Mouse (Mus musculus): Measurements from ENCODE around the gene Fam222b.

Gene Fam222b

DNA sequence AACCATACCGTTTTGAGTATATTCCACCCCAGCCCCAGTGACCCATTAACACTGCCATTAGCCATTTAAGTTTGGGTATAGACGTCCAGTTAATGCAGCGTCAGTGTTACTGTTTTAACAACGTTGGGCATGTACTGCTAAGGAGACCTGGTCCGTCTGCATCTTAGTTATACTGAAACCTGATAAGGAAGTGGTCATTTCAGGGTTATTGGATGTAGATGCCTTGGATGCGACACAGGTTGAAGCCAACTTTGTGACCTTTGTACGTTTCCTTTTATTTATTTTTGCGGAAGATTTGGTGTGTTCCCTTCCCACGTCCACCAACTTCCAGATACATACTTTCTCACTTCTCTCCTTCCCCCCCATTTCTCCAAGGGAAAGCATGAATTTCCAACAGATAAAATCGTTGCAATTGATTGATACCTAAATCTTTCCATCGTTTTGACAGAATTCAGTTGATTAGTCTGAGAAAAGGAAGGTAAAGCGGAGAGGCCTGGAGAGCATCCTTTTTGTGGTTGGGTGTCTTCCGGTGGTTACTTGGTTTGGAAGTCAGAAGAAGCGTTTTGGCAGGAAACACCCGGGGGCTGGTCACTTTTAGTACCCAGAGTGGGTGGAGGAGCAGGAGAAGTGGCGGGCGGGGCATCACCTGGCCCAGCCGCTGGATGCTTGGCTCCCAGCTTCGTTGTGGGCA is 20.4 kb downstream of the Fam222b start:
- POLR2A ChIA-PET = interaction anchor here (0.5 to 4.0 kb wide), 57 partner anchors 9 to 221 kb away, joined by 3 to 24 read pairs (median 5); partner anchors contain the start of genes Eral1 (in 3 of the 4), Fam222b (in 3 of the 4), Nek8 (in 2 of the 4) and Rpl23a (in 2 of the 4)
- CTCF ChIA-PET = interaction anchor here in 3 of 4 experiments (0.5 to 2.0 kb wide), 15 partner anchors 9 to 201 kb away, joined by 3 to 16 read pairs (median 4); partner anchors contain the start of genes Eral1 (in 2 of the 3) and Flot2 (in 1 of the 3)

DNA sequence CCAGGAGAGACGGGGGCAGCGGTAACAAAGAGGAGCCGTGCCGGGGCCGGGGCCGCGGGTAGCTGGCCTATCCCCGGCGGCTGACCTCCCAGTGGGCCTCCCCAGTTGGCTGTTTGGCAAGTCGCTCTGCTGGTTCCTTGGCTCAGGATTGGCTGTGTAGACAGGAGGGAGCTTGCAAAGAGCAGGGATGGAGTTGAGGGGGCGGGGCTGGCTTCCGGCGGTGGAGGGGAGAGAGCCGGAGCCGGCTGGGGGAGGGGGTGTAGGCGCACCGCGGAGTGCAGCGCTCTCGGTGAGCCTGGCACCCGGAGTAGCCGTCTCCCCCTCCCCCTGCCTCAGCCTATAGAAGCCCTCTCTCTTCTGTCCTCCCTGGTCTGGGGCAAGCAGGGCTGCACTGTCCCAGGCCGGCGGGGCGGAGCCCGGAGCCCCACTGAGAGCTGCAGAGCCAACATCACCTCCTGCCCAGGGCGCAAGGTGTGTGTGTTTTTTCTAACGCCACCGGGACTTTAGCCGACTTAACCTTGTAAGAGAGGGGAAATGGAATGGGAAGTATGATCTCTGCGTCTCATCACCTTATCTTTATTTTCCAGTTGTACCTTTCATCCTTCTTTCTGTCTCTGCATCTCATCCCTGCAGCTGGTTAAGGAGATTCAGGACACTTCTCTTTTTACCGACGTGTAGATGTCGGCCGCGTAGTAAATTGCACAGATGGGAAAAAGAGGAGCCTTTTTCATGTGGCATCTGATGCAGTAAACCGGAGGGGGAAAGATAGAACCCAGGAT is 21.1 kb downstream of the Fam222b start:
- ChIA-PET POLR2A (interaction anchor here (0.5 to 4.0 kb wide), 53 partner anchors 8 to 222 kb away, joined by 3 to 24 read pairs (median 4); partner anchors contain the start of genes Eral1 (in 3 of the 4), Fam222b (in 3 of the 4), Nek8 (in 2 of the 4) and Rpl23a (in 2 of the 4)), CTCF (interaction anchor here in 3 of 4 experiments (0.5 to 2.0 kb wide), 16 partner anchors 8 to 1477 kb away, joined by 3 to 16 read pairs (median 4); partner anchors contain the start of genes Eral1 (in 2 of the 3) and Flot2 (in 1 of the 3))

DNA sequence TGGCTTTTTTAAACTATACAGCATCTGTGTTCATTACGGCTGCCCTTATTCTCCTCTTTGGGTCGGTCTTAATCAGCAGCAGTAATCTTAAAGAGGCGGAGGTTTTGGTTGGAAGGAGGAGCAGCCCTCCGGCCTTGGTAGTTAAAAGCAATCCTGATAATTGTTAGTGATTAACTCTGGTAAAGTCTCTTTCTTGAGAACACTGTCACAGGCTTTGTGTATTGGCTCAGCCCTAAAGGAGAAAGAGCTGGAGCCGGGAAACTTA is 21.6 kb downstream of the Fam222b start:
- CTCF ChIA-PET = interaction anchor here in 2 of 4 experiments (0.5 to 2.0 kb wide), 4 partner anchors 13 to 1477 kb away, joined by 3 to 13 read pairs (median 3); no protein-coding TSS in a partner anchor
- POLR2A ChIA-PET = interaction anchor here in 3 of 4 experiments (0.9 to 3.1 kb wide), 29 partner anchors 11 to 212 kb away, joined by 3 to 20 read pairs (median 6); partner anchors contain the start of genes Eral1 (in 2 of the 3), Nek8 (in 2 of the 3), Tlcd1 (in 2 of the 3) and Fam222b (in 1 of the 3)

DNA sequence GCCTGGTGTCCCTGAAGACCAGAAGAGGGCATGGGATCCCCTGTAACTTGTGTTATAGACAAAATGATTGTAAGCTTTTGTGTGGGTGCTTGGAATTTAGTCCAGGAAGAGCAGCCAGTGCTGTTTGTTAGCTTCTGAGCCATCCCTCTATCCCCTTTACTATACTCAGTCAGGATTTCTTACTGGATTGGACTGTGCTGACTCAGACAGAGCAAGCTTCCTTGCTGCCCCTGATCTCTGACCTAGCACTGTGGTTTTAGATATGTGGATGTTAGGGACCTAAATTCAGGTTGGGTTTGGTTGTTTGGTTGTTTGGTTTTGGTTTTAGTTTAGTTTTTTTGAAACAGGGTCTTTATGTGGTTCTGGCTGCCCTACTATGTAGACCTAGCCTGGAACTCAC is 24.0 kb downstream of the Fam222b start:
- ChIA-PET POLR2A (interaction anchor here in 2 of 4 experiments (1.0 to 3.0 kb wide), 2 partner anchors 29 to 65 kb away, joined by 3 to 9 read pairs; partner anchors contain the start of gene Rpl23a (in 1 of the 2)), CTCF (interaction anchor here in 1 of 4 experiments (0.6 kb wide), 2 partner anchors 16 to 1439 kb away, joined by 3 read pairs; partner anchors contain the start of gene Trarg1)

DNA sequence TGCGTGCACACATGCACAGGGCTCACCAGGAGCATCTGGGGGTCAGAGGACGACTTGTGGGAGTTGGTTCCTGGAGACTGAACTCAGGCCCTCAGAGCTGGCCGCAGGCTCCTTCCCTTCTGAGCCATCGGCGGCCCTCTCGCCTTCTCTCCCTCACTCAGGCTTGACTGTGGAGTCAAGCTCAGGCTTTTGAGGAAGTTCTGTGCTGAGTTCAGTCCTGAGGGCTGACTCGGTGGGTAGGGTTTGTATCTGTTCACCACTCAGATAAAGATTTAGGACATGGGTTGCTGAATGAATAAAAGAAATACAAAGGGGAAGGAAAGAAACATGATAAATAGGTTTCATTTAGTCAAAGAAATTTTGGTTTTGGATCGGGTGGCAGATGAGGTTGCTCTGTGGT is 25.4 kb downstream of the Fam222b start:
- POLR2A ChIA-PET = interaction anchor here in 3 of 4 experiments (0.5 to 3.0 kb wide), 14 partner anchors 8 to 196 kb away, joined by 3 to 10 read pairs (median 4); partner anchors contain the start of genes Eral1 (in 1 of the 3) and Rpl23a (in 1 of the 3)
- CTCF ChIA-PET = interaction anchor here in 1 of 4 experiments (0.9 kb wide), 1 partner anchor 15 kb away, joined by 3 read pairs; no protein-coding TSS in a partner anchor

DNA sequence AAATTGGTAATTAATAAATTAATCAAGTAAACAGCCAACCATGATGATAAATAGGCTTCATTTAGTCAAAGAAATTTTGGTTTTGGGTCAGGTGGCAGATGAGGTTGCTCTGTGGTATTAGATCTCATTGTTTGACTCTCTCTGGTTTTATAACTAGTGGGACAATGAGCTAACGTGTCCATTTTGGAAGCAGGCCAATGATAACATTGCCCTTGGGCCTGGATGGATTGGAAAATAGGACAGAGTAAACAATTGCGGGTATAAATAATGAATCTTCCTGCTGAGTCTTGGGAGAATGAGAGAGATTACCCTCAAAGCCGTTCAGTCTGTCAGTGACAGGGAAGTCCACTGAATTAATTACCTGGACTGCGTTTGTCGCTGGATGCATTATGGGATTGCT is 26.7 kb downstream of the Fam222b start:
- ChIA-PET CTCF (no interaction called here), POLR2A (interaction anchor here in 3 of 4 experiments (0.7 to 3.0 kb wide), 7 partner anchors 9 to 1951 kb away, joined by 3 to 9 read pairs (median 4); partner anchors contain the start of genes Eral1 (in 1 of the 3), Fam222b (in 1 of the 3) and Rpl23a (in 1 of the 3))

DNA sequence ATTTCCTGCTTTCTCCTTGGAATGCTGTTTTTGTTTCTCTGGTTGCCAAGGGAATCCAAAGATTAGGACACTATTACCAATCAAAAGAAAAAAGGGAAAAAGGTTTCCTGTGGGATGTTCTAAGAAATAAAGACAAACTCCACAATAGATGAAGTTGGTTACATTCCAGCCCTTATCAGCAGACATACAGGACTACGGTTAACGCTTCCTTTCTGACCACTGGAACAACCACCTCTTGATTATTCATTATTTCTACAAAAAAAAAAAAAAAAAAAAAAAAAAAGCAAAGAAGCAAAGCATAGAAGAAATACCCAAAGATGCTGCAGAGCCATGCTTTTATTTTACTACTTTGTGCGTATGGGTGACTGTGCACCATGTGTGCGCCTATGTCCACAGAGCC is 28.4 kb downstream of the Fam222b start:
- ChIA-PET CTCF (interaction anchor here in 1 of 4 experiments (0.8 kb wide), 1 partner anchor 20 kb away, joined by 3 read pairs; no protein-coding TSS in a partner anchor), POLR2A (interaction anchor here in 3 of 4 experiments (0.7 to 2.4 kb wide), 11 partner anchors 8 to 304 kb away, joined by 3 to 11 read pairs (median 4); partner anchors contain the start of gene Fam222b (in 1 of the 3))

DNA sequence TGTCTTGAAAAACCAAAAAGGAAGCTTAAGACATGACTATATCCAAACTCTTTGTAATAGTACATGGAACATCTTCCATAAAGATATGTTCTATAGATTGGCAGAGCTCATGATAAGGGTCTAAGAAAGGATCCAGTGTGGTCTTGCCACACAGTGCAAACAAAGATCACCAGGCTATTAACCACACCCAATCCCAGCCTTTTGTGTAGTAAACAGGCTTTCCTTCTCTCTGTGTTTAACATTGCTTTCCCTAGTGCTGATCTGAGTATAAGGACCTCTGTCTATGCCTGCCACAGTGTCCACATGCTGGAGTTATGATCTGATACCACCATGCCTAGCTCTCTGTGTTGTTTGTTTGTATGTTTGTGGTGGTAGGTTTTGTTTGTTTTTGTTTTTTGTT is 29.3 kb downstream of the Fam222b start:
- CTCF ChIA-PET = interaction anchor here in 3 of 4 experiments (0.5 to 0.8 kb wide), 5 partner anchors 9 to 55 kb away, joined by 3 to 19 read pairs (median 4); no protein-coding TSS in a partner anchor
- POLR2A ChIA-PET = interaction anchor here (0.7 to 2.4 kb wide), 20 partner anchors 8 to 176 kb away, joined by 3 to 11 read pairs (median 3); partner anchors contain the start of genes Fam222b (in 1 of the 4) and Rpl23a (in 1 of the 4)

DNA sequence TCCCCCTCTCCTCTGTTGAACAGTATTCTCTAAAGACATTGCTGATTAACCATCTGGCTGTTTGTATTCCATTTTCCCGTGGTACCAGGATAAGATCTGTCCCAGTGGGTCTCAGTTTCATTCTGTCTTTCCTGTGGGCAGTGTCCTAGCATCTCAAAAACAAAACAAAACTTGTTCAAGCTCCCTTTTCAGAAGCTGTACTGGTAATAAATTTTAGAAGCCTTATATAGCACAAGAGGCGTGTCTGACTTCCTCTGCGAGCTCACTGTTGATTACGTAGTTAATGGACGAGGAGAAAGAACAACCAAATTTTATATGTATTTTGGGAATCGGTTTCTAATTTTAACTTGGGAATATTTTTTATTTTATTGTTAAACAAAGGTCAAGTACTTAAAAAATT is 31.2 kb downstream of the Fam222b start:
- POLR2A ChIA-PET = interaction anchor here in 3 of 4 experiments (0.6 to 1.8 kb wide), 10 partner anchors 9 to 250 kb away, joined by 3 to 9 read pairs (median 4); partner anchors contain the start of genes Fam222b (in 2 of the 3), Nek8 (in 1 of the 3) and Tlcd1 (in 1 of the 3)
- CTCF ChIA-PET = interaction anchor here in 1 of 4 experiments (0.5 kb wide), 1 partner anchor 45 kb away, joined by 5 read pairs; no protein-coding TSS in a partner anchor

DNA sequence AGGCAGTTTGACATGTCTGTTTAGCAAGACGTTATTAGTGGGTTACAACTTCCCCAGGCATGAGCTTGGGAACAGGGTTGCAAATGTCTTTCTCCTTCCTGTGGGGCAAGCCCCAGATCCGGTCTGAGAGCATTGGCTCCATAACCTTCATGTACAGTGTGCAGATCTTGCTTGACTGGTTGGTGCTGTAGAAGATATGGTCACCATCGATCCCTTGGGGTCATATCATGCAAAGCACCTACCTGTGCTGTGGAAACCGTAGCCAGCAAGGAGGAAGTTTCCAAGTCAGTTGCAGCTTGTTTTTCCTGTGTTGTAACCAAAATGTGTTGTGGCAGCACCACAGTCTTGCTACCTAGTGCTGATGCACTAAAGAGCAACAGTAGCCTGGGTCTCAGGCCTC is 32.3 kb downstream of the Fam222b start:
- CTCF ChIA-PET = no interaction called here

DNA sequence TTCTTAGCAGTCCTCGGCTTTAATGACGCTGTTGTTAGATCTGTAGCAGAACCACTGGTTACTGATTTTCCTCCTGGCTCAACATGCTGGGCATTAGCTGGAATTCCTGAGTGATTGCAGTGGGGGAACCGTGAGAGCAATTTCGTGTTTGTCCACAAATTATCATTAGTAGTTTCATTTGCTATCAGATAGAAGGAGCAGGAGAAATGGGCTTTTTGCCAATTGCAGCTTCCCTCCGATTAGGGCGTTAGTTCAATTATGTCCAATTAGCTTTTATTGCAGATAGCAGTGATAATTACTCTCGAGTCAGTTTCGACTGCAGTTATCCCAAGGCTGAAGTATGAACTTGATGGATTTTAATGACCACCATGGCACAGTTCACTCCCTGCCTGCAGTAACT is 35.0 kb downstream of the Fam222b start:
- POLR2A ChIA-PET = interaction anchor here in 2 of 4 experiments (0.6 to 10.1 kb wide), 9 partner anchors 8 to 222 kb away, joined by 3 to 83 read pairs (median 3); partner anchors contain the start of genes Fam222b (in 1 of the 2) and Rpl23a (in 1 of the 2)

More for the DNA sequence above, 32.3 kb downstream of the Fam222b start:
- POLR2A ChIA-PET = interaction anchor here in 1 of 4 experiments (0.9 kb wide), 1 partner anchor 19 kb away, joined by 3 read pairs; no protein-coding TSS in a partner anchor

DNA sequence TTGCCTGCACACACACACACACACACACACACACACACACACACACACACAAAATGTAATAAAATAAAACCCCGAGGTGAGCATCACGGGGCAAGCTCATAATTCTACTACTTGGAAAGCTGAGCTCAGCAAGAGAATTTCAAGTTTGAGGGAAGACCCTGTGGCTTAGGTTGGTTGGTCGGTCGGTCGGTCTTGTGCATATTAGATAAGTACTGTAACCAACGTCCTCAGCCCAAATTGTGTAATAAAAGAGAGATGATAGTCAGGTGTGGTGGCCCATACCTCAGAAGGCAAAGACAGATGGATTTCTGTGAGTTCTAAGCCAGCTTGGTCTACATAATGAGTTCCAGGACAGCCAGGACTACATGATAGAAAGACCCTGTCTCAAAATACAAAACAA is 39.5 kb downstream of the Fam222b start:
- ChIA-PET CTCF (interaction anchor here (0.6 to 1.5 kb wide), 9 partner anchors 12 to 122 kb away, joined by 3 to 4 read pairs (median 3); no protein-coding TSS in a partner anchor), POLR2A (interaction anchor here in 3 of 4 experiments (0.6 to 10.1 kb wide), 25 partner anchors 9 to 220 kb away, joined by 3 to 83 read pairs (median 5); partner anchors contain the start of genes Eral1 (in 2 of the 3), Fam222b (in 2 of the 3), Nek8 (in 1 of the 3) and Rpl23a (in 1 of the 3))

More for the DNA sequence above, 35.0 kb downstream of the Fam222b start:
- CTCF ChIA-PET = no interaction called here

DNA sequence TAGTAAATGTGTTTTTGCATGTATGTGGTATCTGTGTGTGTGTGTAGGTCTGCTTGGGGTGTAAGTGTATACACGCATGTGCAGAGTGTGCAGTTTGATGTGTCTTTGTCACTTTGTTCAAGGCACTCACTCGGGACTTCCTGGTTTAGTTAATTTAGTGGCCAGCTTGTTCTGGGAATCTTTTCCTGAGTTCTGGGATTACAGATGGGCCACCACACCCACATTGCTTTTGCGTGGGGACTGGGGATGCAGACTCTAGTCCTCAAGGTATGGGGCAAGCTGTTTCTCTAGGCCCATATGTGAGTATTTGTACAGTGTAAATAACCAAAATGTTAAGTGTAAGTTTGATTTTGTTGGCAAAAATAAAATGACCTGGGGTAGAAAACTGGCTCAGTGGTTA is 39.9 kb downstream of the Fam222b start:
- ChIA-PET POLR2A (interaction anchor here in 3 of 4 experiments (0.6 to 10.1 kb wide), 21 partner anchors 9 to 220 kb away, joined by 3 to 83 read pairs (median 5); partner anchors contain the start of genes Eral1 (in 2 of the 3), Fam222b (in 1 of the 3), Nek8 (in 1 of the 3) and Rpl23a (in 1 of the 3)), CTCF (interaction anchor here (0.6 to 1.2 kb wide), 7 partner anchors 12 to 123 kb away, joined by 3 to 4 read pairs (median 3); no protein-coding TSS in a partner anchor)

DNA sequence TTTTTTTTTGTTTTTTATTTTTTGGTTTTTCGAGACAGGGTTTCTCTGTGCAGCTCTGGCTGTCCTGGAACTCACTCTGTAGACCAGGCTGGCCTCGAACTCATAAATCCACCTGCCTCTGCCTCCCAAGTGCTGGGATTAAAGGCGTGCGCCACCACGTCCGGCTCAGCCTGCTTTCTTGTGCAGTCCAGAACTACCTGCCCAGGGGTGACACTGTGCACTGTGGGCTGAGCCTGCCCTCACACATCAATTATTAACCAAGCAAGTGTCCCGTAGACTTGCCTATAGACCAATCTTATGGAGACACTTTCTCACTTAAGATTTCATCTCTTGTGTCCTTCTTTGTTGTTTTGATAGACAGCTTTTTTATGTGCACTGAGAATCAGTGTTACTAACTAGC is 40.9 kb downstream of the Fam222b start:
- CTCF ChIA-PET = interaction anchor here in 1 of 4 experiments (1.0 kb wide), 1 partner anchor 32 kb away, joined by 3 read pairs; no protein-coding TSS in a partner anchor

DNA sequence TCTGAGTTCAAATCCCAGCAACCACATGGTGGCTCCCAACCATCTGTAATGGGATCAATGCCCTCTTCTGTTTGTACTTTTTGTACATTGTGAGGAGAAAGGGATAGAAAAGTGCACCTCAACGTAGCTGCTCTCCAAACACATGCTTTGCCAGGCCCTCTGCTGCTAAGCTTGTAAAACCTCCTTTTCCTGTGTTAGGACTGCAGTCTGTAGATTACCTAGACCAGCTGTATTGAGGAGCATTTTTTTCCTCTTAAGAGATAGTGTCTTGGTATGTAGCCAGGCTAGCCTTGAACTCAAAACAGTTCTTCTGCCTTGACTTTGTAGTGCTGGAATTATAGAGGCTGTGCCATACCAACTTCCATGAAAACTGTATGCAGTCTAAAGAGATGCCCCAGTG is 41.7 kb downstream of the Fam222b start:
- ChIA-PET POLR2A (interaction anchor here in 2 of 4 experiments (1.2 to 10.1 kb wide), 3 partner anchors 9 to 112 kb away, joined by 3 to 83 read pairs (median 3); no protein-coding TSS in a partner anchor), CTCF (no interaction called here)

More for the DNA sequence above, 40.9 kb downstream of the Fam222b start:
- POLR2A ChIA-PET = interaction anchor here in 3 of 4 experiments (1.2 to 10.1 kb wide), 7 partner anchors 9 to 113 kb away, joined by 3 to 83 read pairs (median 7); partner anchors contain the start of gene Fam222b (in 1 of the 3)

DNA sequence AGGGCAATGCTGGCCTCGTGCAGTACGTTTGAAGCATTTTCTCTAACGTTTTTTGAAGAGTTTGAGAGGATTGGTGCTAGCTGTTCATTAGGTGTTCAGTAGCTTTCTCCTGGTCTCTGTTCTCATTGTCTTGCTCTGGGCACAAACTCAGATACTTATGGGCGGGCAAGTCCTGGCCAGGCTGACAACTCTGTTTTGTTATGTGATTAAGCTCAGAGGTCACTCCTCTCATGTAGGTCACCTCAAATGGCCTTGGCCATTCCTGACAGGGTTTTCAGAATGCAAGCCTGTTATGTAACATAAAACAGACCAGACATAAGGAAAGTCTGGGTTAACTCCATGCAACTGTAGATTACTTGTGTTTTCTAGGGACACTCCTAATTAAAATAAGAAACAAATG is 43.1 kb downstream of the Fam222b start:
- ChIA-PET CTCF (interaction anchor here in 1 of 4 experiments (0.7 to 2.2 kb wide), 5 partner anchors 10 to 35 kb away, joined by 3 to 11 read pairs (median 6); no protein-coding TSS in a partner anchor), POLR2A (interaction anchor here (0.5 to 10.1 kb wide), 27 partner anchors 7 to 156 kb away, joined by 3 to 83 read pairs (median 4); partner anchors contain the start of genes Rpl23a (in 2 of the 4), Eral1 (in 1 of the 4) and Traf4 (in 1 of the 4))

All from embryonic stem cell, embryonic (primary cell).